Mouse (Mus musculus) midbrain, embryonic 12.5 days (tissue): ENCODE measurements around the gene Gm5799. TPM values are rescaled to one million over a fixed set of nuclear protein-coding genes. Genes with fewer than 3 reads are reported as not detected.
"Not testable (repeated sequence)": the region's sequence is repeated elsewhere in the genome, so short reads cannot be mapped to it uniquely, and the experiment has no call there.

Source experiments
- ATAC-seq: fragments of 200-750 bp; cut with Nextera tagmentation; 2 replicates; pipeline ENCODE4 v1.8.0; 2017; ENCODE audit warnings: low read depth, moderate TSS enrichment, moderate library complexity; ENCODE audit not compliant: low FRiP score
- H3K27ac ChIP-seq: fragments of 300-500 bp; sonication (generic); replicated peaks from 2 replicates; pipeline ENCODE4 v1.5.1; 2016; ENCODE audit warnings: mild to moderate bottlenecking
- H3K27me3 ChIP-seq: fragments of 300-500 bp; sonication (generic); 2 replicates; pipeline ENCODE4 v1.6.1; 2016; ENCODE audit warnings: mild to moderate bottlenecking
- H3K36me3 ChIP-seq: fragments of 300-500 bp; sonication (generic); 2 replicates; pipeline ENCODE4 v1.6.1; 2016
- H3K4me1 ChIP-seq: fragments of 300-500 bp; sonication (generic); 2 replicates; pipeline ENCODE4 v1.6.1; 2016
- H3K4me2 ChIP-seq: fragments of 300-500 bp; sonication (generic); replicated peaks from 2 replicates; pipeline ENCODE4 v1.6.1; 2016; ENCODE audit warnings: mild to moderate bottlenecking, moderate library complexity
- H3K4me3 ChIP-seq: fragments of 300-500 bp; sonication (generic); 2 replicates; pipeline ENCODE4 v1.5.1; 2016; ENCODE audit warnings: mild to moderate bottlenecking
- H3K9ac ChIP-seq: fragments of 300-500 bp; sonication (generic); replicated peaks from 2 replicates; pipeline ENCODE4 v1.6.1; 2016; ENCODE audit warnings: mild to moderate bottlenecking, moderate library complexity
- H3K9me3 ChIP-seq: fragments of 300-500 bp; sonication (generic); 2 replicates; pipeline ENCODE4 v1.6.1; 2016; ENCODE audit warnings: mild to moderate bottlenecking
- WGBS: fragments of 180-500 bp; shearing (Covaris S2); methylation state at CpG from one replicate; pipeline ENCODE4 v1.1.7; 2016; 5-methylcytosine and 5-hydroxymethylcytosine counted together
- polyA plus RNA-seq: library from polyadenylated mRNA; unstranded; fragments of >200 nt; fragmentation: Nextera tagmentation; extraction: Ambion mirVana; gene quantifications from 2 replicates; pipeline ENCODE4 v1.2.1, GENCODE M21; 2016

The Gm5799 gene
- polyA plus RNA-seq = not detected in 2 replicates

GRCm38 (mm10) chr14:43543276-43543675 lies at the start of gene Gm5799:
Gene Gm5799, plus strand, starts transcription at chr14:43543576.
- H3K9ac ChIP-seq, H3K4me1 ChIP-seq, H3K27ac ChIP-seq, H3K4me2 ChIP-seq, H3K4me3 ChIP-seq, H3K9me3 ChIP-seq, ATAC-seq, H3K36me3 ChIP-seq, H3K27me3 ChIP-seq: not testable (repeated sequence)
- WGBS = 83% methylated on average over 2 of the region's 2 CpGs

GRCm38 (mm10) chr14:43531052-43532010 lies 12.0 kb upstream of the Gm5799 start:
- not testable (repeated sequence) for H3K9me3 ChIP-seq, H3K36me3 ChIP-seq, H3K9ac ChIP-seq, H3K27me3 ChIP-seq, H3K4me3 ChIP-seq, ATAC-seq, H3K4me1 ChIP-seq, H3K4me2 ChIP-seq, H3K27ac ChIP-seq
- WGBS = 30% methylated on average over 13 of the region's 15 CpGs

GRCm38 (mm10) chr14:43532011-43532383 lies 11.4 kb upstream of the Gm5799 start:
- ATAC-seq, H3K9me3 ChIP-seq, H3K9ac ChIP-seq, H3K27ac ChIP-seq, H3K27me3 ChIP-seq, H3K4me3 ChIP-seq, H3K4me1 ChIP-seq, H3K36me3 ChIP-seq, H3K4me2 ChIP-seq: not testable (repeated sequence)
- WGBS = no CpG with 5 or more reads among the region's 6 CpGs

- H3K4me1 ChIP-seq, H3K27me3 ChIP-seq, H3K36me3 ChIP-seq, ATAC-seq, H3K9ac ChIP-seq, H3K4me2 ChIP-seq, H3K9me3 ChIP-seq, H3K27ac ChIP-seq, H3K4me3 ChIP-seq: not testable (repeated sequence)
- 56% methylated on average over 6 of the region's 6 CpGs for WGBS
Measured at GRCm38 (mm10) chr14:43532387-43532786, 11.0 kb upstream of the Gm5799 start.

GRCm38 (mm10) chr14:43538144-43538543 lies 5.2 kb upstream of the Gm5799 start:
- H3K4me2 ChIP-seq, H3K27me3 ChIP-seq, H3K4me3 ChIP-seq, H3K4me1 ChIP-seq, H3K27ac ChIP-seq, H3K36me3 ChIP-seq, H3K9ac ChIP-seq, H3K9me3 ChIP-seq, ATAC-seq: not testable (repeated sequence)
- WGBS = 85% methylated on average over 2 of the region's 2 CpGs

- H3K36me3 ChIP-seq, H3K4me1 ChIP-seq, H3K4me2 ChIP-seq, H3K9me3 ChIP-seq, H3K27me3 ChIP-seq, H3K9ac ChIP-seq, ATAC-seq, H3K27ac ChIP-seq, H3K4me3 ChIP-seq: not testable (repeated sequence)
Measured at GRCm38 (mm10) chr14:43546281-43546680, 2.9 kb downstream of the Gm5799 start.

GRCm38 (mm10) chr14:43552271-43552670 lies 8.9 kb downstream of the Gm5799 start:
- 90% methylated on average over 2 of the region's 2 CpGs for WGBS
- H3K36me3 ChIP-seq, ATAC-seq, H3K9me3 ChIP-seq, H3K27ac ChIP-seq, H3K4me3 ChIP-seq, H3K9ac ChIP-seq, H3K4me2 ChIP-seq, H3K4me1 ChIP-seq, H3K27me3 ChIP-seq: not testable (repeated sequence)

GRCm38 (mm10) chr14:43577969-43578368 lies 34.6 kb downstream of the Gm5799 start:
- not testable (repeated sequence) for H3K9me3 ChIP-seq, ATAC-seq, H3K27ac ChIP-seq, H3K27me3 ChIP-seq, H3K9ac ChIP-seq, H3K4me1 ChIP-seq, H3K4me2 ChIP-seq, H3K36me3 ChIP-seq, H3K4me3 ChIP-seq
- WGBS = 84% methylated on average over 4 of the region's 4 CpGs

- H3K36me3 ChIP-seq, H3K9ac ChIP-seq, H3K27me3 ChIP-seq, H3K4me2 ChIP-seq, H3K9me3 ChIP-seq, H3K4me3 ChIP-seq, H3K4me1 ChIP-seq, ATAC-seq, H3K27ac ChIP-seq: not testable (repeated sequence)
- WGBS = 93% methylated on average over 1 of the region's 2 CpGs
Measured at GRCm38 (mm10) chr14:43579046-43579445, 35.7 kb downstream of the Gm5799 start, which contains the start of gene Gm17654. Gene Gm17654, minus strand, starts transcription at chr14:43579146.

Other genes starting within 250 kb of the Gm5799 start
- not detected in 2 replicates for gene Gm8127, start 249.7 kb upstream of the Gm5799 start, polyA plus RNA-seq
- gene 1700001F09Rik, start 195.8 kb upstream of the Gm5799 start, polyA plus RNA-seq = not detected in 2 replicates
- not detected in 2 replicates for gene Gm8138, start 127.2 kb upstream of the Gm5799 start, polyA plus RNA-seq
- not detected in 2 replicates for gene Gm17654, start 35.6 kb downstream of the Gm5799 start, polyA plus RNA-seq
- not detected in 2 replicates for gene Gm10375, start 64.4 kb downstream of the Gm5799 start, polyA plus RNA-seq
- not detected in 2 replicates for gene Gm8165, start 133.6 kb downstream of the Gm5799 start, polyA plus RNA-seq
- gene Gm7324, start 154.3 kb downstream of the Gm5799 start, polyA plus RNA-seq = 2.3 and 2.6 TPM in 2 replicates
- not detected in 2 replicates for gene Gm16506, start 183.9 kb downstream of the Gm5799 start, polyA plus RNA-seq
- not detected in 2 replicates for gene Gm6526, start 204.3 kb downstream of the Gm5799 start, polyA plus RNA-seq
- not detected in 2 replicates for gene Gm8180, start 241.2 kb downstream of the Gm5799 start, polyA plus RNA-seq